Comparison of ENCODE assay signal across 7 mouse cellular contexts in genomic region chr8:54660675-54661074, GRCm38 (mm10).
DNase-seq lines count a peak whose midpoint lies in the region; ATAC-seq and TF ChIP-seq lines count a peak whose summit lies in the region.

No protein-coding gene starts in this region.

- TF ChIP-seq RAD21 in MEL (IDR thresholded peaks at IDR 0.05; ENCODE audit: low read depth, low read length), result peak; percentile 64

- H3K9ac ChIP-seq in MEL (ENCODE audit: control insufficient read depth, low read depth, low read length, poor library complexity, severe bottlenecking), result no peak overlapping the region
- H3K9ac ChIP-seq in limb, embryonic 13.5 days, result no peak overlapping the region
- no peak overlapping the region for H3K9ac ChIP-seq in neural tube, embryonic 14.5 days (replicated peaks; ENCODE audit: low read depth, low read length)

- peak; percentile 22 to 71 (median 43); a peak in 5 of 6 replicates for TF ChIP-seq CTCF in MEL (IDR thresholded peaks at IDR 0.05 in 2 of 3, conservative IDR thresholded peaks at IDR 0.05 in 1 of 3; ENCODE audit: control insufficient read depth in 1 of 3, insufficient read depth in 1 of 3, low read depth in 2 of 3, low read length in 3 of 3, poor library complexity in 1 of 3, severe bottlenecking in 1 of 3)

- 33% methylated on average over 5 of the region's 5 CpGs for WGBS in limb, embryonic 13.5 days
- 38% methylated on average over 5 of the region's 5 CpGs for WGBS in neural tube, embryonic 14.5 days

- peak; percentile 40; the same call in 1 of the 2 replicates for ATAC-seq in limb, embryonic 13.5 days (ENCODE audit: low FRiP score, low read depth)
- peak; percentile 60; the same call in 1 of the 2 replicates for ATAC-seq in neural tube, embryonic 14.5 days (ENCODE audit: low read depth)

- H3K4me2 ChIP-seq in limb, embryonic 13.5 days (replicated peaks), result no peak overlapping the region
- H3K4me2 ChIP-seq in neural tube, embryonic 14.5 days (ENCODE audit: low read depth, low read length), result no peak overlapping the region

- H3K9me3 ChIP-seq in MEL (replicated peaks; ENCODE audit: insufficient read depth, low read length), result no peaks in the 10 kb centered on the region
- no peaks in the 10 kb centered on the region for H3K9me3 ChIP-seq in limb, embryonic 13.5 days
- no peaks in the 10 kb centered on the region for H3K9me3 ChIP-seq in neural tube, embryonic 14.5 days (ENCODE audit: control insufficient read depth, low read length)

- no peaks in the 10 kb centered on the region for H3K79me2 ChIP-seq in MEL (ENCODE audit: control insufficient read depth, insufficient read depth, low read length, poor library complexity)

- no peaks in the 10 kb centered on the region for H3K36me3 ChIP-seq in MEL (ENCODE audit: control insufficient read depth in 1 of 2, insufficient read depth in 2 of 2, low read length in 2 of 2)
- H3K36me3 ChIP-seq in limb, embryonic 13.5 days, result no peaks in the 10 kb centered on the region
- H3K36me3 ChIP-seq in neural tube, embryonic 14.5 days (ENCODE audit: control insufficient read depth, insufficient read depth, low read length), result no peaks in the 10 kb centered on the region

- H3K27me3 ChIP-seq in MEL (ENCODE audit: control insufficient read depth in 1 of 2, insufficient read depth in 2 of 2, low read length in 2 of 2), result no peaks in the 10 kb centered on the region
- no peaks in the 10 kb centered on the region for H3K27me3 ChIP-seq in limb, embryonic 13.5 days
- no peaks in the 10 kb centered on the region for H3K27me3 ChIP-seq in neural tube, embryonic 14.5 days (ENCODE audit: control insufficient read depth, insufficient read depth, low read length)

- DNase-seq in CD4-positive helper T cell, adult 2 months (ENCODE audit: low read depth, low spot score), result peak; percentile 22
- peak; percentile 56 for DNase-seq in MEL (ENCODE audit: low read depth, low spot score)
- DNase-seq in cerebellum, adult 8-10 months, result peak; percentile 46
- DNase-seq in frontal cortex, postnatal 14 days (ENCODE audit: low spot score in 2 of 2), result peak; percentile 10 to 50
- DNase-seq in kidney, adult 9 months, result peak; percentile 73

- no peak overlapping the region for H3K4me3 ChIP-seq in MEL (ENCODE audit: control insufficient read depth in 1 of 2, insufficient read depth in 1 of 2, low read depth in 2 of 2, low read length in 2 of 2)
- no peak overlapping the region for H3K4me3 ChIP-seq in limb, embryonic 13.5 days
- H3K4me3 ChIP-seq in neural tube, embryonic 14.5 days (ENCODE audit: low read depth, low read length), result no peak overlapping the region

- TF ChIP-seq POLR2A in MEL (IDR thresholded peaks at IDR 0.05; ENCODE audit: control insufficient read depth in 1 of 2, insufficient read depth in 1 of 2, low read depth in 1 of 2, low read length in 2 of 2, poor library complexity in 1 of 2), result no peak

- H3K4me1 ChIP-seq in MEL (ENCODE audit: control insufficient read depth in 1 of 2, insufficient read depth in 2 of 2, low read length in 2 of 2), result no peaks in the 10 kb centered on the region
- no peaks in the 10 kb centered on the region for H3K4me1 ChIP-seq in limb, embryonic 13.5 days
- no peaks in the 10 kb centered on the region for H3K4me1 ChIP-seq in neural tube, embryonic 14.5 days (ENCODE audit: control insufficient read depth, insufficient read depth, low read length)

- H3K27ac ChIP-seq in MEL (ENCODE audit: control insufficient read depth, low read depth, low read length), result no peak overlapping the region
- H3K27ac ChIP-seq in limb, embryonic 13.5 days, result no peak overlapping the region
- H3K27ac ChIP-seq in neural tube, embryonic 14.5 days (ENCODE audit: low read depth, low read length), result no peak overlapping the region

- TF ChIP-seq EP300 in MEL (IDR thresholded peaks at IDR 0.05; ENCODE audit: low read depth in 1 of 2, low read length in 2 of 2), result no peak

TF ChIP-seq in MEL, 35 proteins besides CTCF, POLR2A, EP300 and RAD21:
- TF ChIP-seq ZC3H11A (IDR thresholded peaks at IDR 0.05; ENCODE audit: low read depth, low read length), result peak; percentile 38
- no peak for TF ChIP-seq POLR2AphosphoS2 (IDR thresholded peaks at IDR 0.05; ENCODE audit: low read length)
- TF ChIP-seq MYB (IDR thresholded peaks at IDR 0.05; ENCODE audit: low read depth, low read length), result no peak
- TF ChIP-seq SIN3A (IDR thresholded peaks at IDR 0.05; ENCODE audit: low read length), result no peak
- no peak for TF ChIP-seq POLR2AphosphoS5 (IDR thresholded peaks at IDR 0.05; ENCODE audit: borderline replicate concordance, low read depth, low read length)
- no peak for TF ChIP-seq JUND (IDR thresholded peaks at IDR 0.05; ENCODE audit: low read depth, low read length)
- no peak for TF ChIP-seq E2F4 (IDR thresholded peaks at IDR 0.05; ENCODE audit: borderline replicate concordance, low read depth, low read length)
- no peak for TF ChIP-seq MYC (IDR thresholded peaks at IDR 0.05; ENCODE audit: low read depth, low read length)
- TF ChIP-seq MEF2A (IDR thresholded peaks at IDR 0.05; ENCODE audit: extremely low read depth, insufficient replicate concordance, low read depth, low read length, poor library complexity, severe bottlenecking), result no peak
- TF ChIP-seq GABPA (IDR thresholded peaks at IDR 0.05; ENCODE audit: low read depth, low read length), result no peak
- TF ChIP-seq SMC3 (IDR thresholded peaks at IDR 0.05; ENCODE audit: low read depth, low read length), result peak; percentile 77
- TF ChIP-seq ZNF384 (IDR thresholded peaks at IDR 0.05; ENCODE audit: low read depth, low read length), result no peak
- no peak for TF ChIP-seq KAT2A (conservative IDR thresholded peaks at IDR 0.05; ENCODE audit: low read depth, low read length)
- TF ChIP-seq GATA1 (IDR thresholded peaks at IDR 0.05; ENCODE audit: low read depth, low read length), result no peak

Comparison
In these comparisons a context has a peak if more than half of its experiments do, and no peak if none do; other contexts are left out.
1. DNase-seq: peak in every context shown above with its lines; median percentile 73 in kidney, adult 9 months; 56 in MEL; 46 in cerebellum, adult 8-10 months; 30 in frontal cortex, postnatal 14 days; 22 in CD4-positive helper T cell, adult 2 months.